Mouse (Mus musculus) left cerebral cortex, postnatal 36 days (tissue): ENCODE data around the gene Bcas1. TPM values are rescaled to one million over a fixed set of nuclear protein-coding genes. Genes with fewer than 3 reads are reported as not detected.

ENCODE experiments used
- DNase-seq, 2 experiments: peaks; one replicate each; pipeline ENCODE4 v3.0.0; 2021 to 2022; ENCODE audit warnings: low spot score in 2 of 2, mixed read lengths in 1 of 2
- intact Hi-C: fragments of 180-260 bp; cut with DNase I; formaldehyde crosslinking; loops from one replicate; pipeline ENCODE4 v1.15.1; 2025
- total RNA-seq, 2 experiments: library from RNA; stranded (reverse); gene quantifications; 2 replicates each; pipeline ENCODE4 v1.2.3; 2021

The Bcas1 gene
- total RNA-seq, 2 experiments from 2014 or later = 55.7 to 69.9 TPM

DNA sequence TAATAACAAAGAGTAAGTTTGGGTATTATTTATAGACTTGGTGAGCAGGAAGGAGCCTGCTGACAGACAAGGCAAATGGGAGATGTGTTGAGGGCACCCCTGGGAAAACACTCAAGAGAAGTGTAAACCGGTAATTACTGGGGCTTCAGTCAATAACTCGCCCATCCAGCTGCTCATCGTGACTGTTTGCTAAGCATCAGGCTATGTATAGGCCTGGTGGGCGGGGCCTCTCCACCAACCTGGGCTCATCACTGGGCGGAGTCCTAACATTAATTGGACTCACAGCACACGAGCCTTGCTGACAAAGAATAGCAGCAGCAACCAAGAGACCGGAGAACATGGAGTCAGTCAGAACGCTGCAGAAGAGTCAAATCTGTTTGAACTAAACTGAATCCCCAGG, 1.3 kb upstream of the Bcas1 start:
- DNase-seq = no peak
- intact Hi-C loops = no loop called here

DNA sequence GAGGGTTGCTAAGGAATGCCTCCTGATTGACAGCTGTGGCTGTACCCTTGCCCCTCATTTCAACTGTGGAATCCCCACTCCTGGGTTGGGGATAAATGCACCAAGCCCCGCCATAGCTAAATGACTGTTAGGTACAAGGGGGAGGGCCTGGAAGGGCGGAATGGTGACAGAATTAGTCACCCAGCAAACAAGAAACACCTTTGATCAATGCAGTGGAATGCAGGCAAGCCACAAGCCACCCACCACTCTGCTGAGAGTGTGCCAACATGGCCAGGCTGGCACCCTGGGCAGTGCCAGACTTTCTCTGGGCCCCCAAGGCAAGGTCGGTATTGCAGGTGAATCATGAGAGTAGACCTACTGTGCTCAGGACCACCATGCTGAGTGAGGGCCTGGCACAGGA, 3.5 kb downstream of the Bcas1 start:
- no peak for DNase-seq
- intact Hi-C loops = no loop called here

DNA sequence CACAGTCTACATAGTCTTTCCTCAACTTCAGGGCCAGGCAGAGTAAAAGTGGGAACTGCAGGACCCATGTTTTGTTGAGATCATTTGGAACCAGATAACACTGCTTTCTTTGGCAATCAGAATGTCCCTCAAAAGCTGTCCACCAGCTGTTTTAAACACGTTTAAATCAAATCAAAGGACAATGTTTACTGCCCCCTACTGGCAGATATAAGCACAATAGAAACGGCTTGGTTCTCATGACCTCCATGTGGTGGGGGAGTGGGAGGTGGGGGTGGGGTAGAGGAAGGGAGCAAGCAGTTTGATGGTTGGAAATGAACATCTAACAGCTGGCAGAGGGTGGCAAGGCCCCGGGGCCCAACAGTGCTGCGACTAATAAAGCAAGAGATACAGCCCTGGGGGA, 5.7 kb downstream of the Bcas1 start:
- no peak for DNase-seq
- intact Hi-C loops = no loop called here

GRCm38 (mm10) chr2:170418748-170419147, 8.9 kb downstream of the Bcas1 start:
- intact Hi-C loops = no loop called here
- DNase-seq = peak in 1 of 2 experiments; percentile 13

GRCm38 (mm10) chr2:170411490-170412168, 16.0 kb downstream of the Bcas1 start:
- DNase-seq = no peak
- intact Hi-C loops = no loop called here

DNA sequence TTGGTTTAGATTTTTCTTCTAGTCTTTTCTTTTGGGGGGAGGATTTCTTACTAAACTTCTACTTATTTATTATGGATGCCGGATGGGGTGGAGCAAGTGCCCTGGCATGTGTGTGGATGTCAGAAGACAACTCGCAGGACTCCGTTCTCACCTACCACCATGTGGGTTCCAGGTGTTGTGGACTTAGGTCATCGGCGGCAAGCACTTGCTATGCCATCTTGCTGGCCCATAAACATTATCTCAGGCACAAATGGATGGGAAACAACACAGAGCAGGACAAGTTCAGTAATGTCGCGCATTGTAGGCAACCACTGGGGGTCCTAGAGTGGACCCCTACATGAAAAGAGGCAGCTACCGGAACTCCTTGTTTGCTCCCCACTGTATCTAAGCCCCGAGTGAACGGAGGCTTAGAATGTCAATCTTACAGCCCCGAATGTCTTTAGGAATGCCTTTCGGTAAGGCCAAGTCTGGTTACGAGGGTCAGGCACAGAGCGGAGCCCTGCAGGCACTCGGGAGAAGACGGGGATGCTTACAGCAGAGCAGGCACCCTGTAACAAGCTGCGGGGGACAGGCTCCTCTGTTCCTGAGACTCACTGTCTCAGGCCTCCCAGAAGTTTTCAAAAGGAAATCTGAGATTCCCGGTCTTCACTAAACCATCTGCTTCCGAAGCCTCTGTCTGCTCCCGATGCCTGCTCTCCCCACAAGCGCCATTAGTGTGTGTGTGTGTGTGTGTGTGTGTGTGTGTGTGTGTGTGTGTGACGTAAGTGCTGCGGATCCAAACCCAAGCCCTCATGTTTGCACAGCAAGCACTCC, 16.8 kb downstream of the Bcas1 start:
- no peak for DNase-seq
- intact Hi-C loops = no loop called here

GRCm38 (mm10) chr2:170406438-170406837, 21.2 kb downstream of the Bcas1 start:
- intact Hi-C loops = no loop called here
- DNase-seq = peak; percentile 8 to 18

- intact Hi-C loops = loop anchor here (5.0 kb wide), 1 partner anchor 288 kb away; no protein-coding TSS in a partner anchor
- DNase-seq = no peak
Observed at GRCm38 (mm10) chr2:170404781-170405573, 22.7 kb downstream of the Bcas1 start.

DNA sequence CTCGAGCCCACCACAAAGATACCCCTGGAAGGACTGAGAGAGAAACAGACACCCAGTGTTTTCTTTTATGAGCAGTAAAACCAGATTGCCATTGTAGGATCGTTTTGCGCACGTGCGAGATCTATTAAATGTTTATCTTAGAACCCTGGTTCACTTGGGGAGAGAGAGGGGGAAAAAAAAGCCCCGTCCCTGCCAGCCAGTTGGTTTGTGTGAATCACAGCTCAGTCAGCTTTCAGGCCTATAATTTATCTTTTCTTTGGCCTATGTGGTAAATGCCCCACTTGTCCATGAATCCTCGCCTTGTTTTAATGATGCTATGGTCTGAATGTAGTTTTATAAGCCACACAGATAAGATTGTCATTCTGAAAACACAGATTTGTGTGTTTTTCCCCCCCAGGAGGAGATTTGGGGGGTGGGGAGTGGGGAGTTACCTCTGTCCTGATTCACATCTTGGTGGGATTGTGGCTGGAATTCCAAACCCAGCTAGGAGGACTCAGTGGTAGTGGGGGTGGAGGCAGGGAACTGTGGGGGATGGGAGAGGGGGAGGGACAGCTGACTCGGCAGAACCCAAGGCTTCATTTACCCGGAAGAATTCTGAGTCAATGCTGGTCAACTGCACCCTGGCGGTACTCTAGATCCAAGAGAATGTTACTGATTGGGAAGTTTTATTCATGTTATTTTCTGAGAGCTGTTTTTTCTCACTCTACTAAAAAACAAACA, 23.8 kb downstream of the Bcas1 start:
- intact Hi-C loops = loop anchor here (5.0 kb wide), 1 partner anchor 287 kb away; no protein-coding TSS in a partner anchor
- DNase-seq = no peak

GRCm38 (mm10) chr2:170401211-170401799, 26.3 kb downstream of the Bcas1 start:
- intact Hi-C loops = loop anchor here (2.0 to 5.0 kb wide), 2 partner anchors 47 to 284 kb away; no protein-coding TSS in a partner anchor
- DNase-seq = peak; percentile 57 to 60

- intact Hi-C loops = loop anchor here (2.0 to 5.0 kb wide), 2 partner anchors 46 to 283 kb away; no protein-coding TSS in a partner anchor
- DNase-seq = no peak
Observed at GRCm38 (mm10) chr2:170400666-170401065, 27.0 kb downstream of the Bcas1 start.

DNA sequence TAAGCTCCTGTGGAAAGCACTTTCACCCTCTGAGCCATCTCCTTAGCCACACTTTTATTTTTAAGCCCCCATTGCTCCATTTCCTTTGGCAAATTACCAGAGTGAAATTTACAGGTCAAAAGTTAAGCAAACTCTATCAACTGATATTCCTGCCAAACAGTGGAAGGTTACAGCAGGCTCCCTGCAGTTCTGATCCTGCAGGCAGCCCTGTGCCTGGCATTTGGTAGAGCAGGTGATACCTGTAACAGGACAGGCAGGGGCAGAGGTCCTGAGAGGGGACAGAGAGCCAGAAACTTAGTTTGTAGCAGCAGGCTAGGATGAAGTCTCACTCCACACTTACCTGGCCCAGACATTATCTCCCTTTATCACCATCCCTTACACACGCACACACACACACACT, 35.7 kb downstream of the Bcas1 start:
- intact Hi-C loops = no loop called here
- DNase-seq = no peak

- intact Hi-C loops = no loop called here
- no peak for DNase-seq
Observed at GRCm38 (mm10) chr2:170388320-170388719, 39.3 kb downstream of the Bcas1 start.

GRCm38 (mm10) chr2:170385556-170385955, 42.1 kb downstream of the Bcas1 start:
- intact Hi-C loops = no loop called here

GRCm38 (mm10) chr2:170384770-170385169, 42.9 kb downstream of the Bcas1 start:
- intact Hi-C loops = no loop called here
- DNase-seq = no peak

More at GRCm38 (mm10) chr2:170385556-170385955, 42.1 kb downstream of the Bcas1 start:
- no peak for DNase-seq

DNA sequence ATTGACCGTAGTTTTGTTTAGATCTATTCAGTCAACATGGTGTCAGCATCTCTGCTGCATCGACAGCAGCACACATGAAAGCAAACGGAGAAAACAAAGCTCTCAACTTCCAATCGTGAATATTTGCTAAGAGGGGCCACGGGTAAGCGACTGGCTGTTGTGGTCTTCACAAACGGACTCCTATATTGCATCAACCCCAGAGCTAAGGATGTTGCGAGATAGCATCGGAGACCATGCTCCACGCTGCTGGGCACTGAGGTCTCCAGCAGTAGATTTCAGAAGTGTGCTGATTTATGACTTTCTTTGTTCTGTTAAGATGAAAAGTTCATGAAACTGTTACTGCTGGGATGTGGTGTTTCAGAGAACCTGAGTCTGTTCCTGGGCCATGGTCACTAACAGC, 54.3 kb downstream of the Bcas1 start:
- DNase-seq = no peak
- intact Hi-C loops = no loop called here

DNA sequence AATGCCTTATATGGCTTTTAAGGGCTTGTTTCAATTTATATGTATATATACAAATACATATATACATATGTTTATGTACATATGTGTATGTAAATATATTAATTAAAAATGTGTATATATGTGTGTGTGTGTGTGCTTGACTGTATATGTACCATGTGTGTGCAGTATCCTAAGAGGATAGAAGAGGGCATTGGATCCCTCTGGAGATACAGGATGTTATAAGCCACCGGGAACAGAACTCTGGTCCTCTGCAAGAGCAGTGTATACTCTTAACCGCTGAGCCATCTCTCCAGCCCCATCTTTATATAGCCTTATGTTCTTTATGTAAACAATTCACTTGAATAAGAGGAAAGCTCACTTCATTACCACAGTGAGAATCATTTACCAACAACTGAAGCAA, 62.0 kb downstream of the Bcas1 start:
- intact Hi-C loops = no loop called here
- DNase-seq = no peak

GRCm38 (mm10) chr2:170365271-170365670, 62.4 kb downstream of the Bcas1 start:
- no peak for DNase-seq
- intact Hi-C loops = no loop called here
